Mouse (Mus musculus) telencephalon, adult 2 months (tissue): ENCODE results near the gene Tecta.

Experiments used
- DNase-seq: peaks from one replicate; pipeline ENCODE4 v3.0.0-alpha.2; 2011; ENCODE audit warnings: low read depth, low spot score

Tecta gene

GRCm38 (mm10) chr9:42320616-42321015 lies 79.1 kb downstream of the Tecta start:
- no peak for DNase-seq

GRCm38 (mm10) chr9:42318455-42318987 lies 81.2 kb downstream of the Tecta start:
- no peak for DNase-seq

- no peak for DNase-seq
Measured at GRCm38 (mm10) chr9:42317337-42317736, 82.4 kb downstream of the Tecta start.

- DNase-seq: no peak
Measured at GRCm38 (mm10) chr9:42315816-42316215, 83.9 kb downstream of the Tecta start.

GRCm38 (mm10) chr9:42314959-42315358 lies 84.8 kb downstream of the Tecta start:
- no peak for DNase-seq

GRCm38 (mm10) chr9:42314388-42314787 lies 85.3 kb downstream of the Tecta start:
- no peak for DNase-seq

- DNase-seq: no peak
Measured at GRCm38 (mm10) chr9:42313872-42314271, 85.9 kb downstream of the Tecta start.

- DNase-seq: no peak
Measured at GRCm38 (mm10) chr9:42311311-42311710, 88.4 kb downstream of the Tecta start.

GRCm38 (mm10) chr9:42303894-42304293 lies 95.8 kb downstream of the Tecta start:
- no peak for DNase-seq

- DNase-seq: no peak
Measured at GRCm38 (mm10) chr9:42301082-42301633, 98.6 kb downstream of the Tecta start.

- DNase-seq: no peak
Measured at GRCm38 (mm10) chr9:42296297-42296922, 103.3 kb downstream of the Tecta start.

- DNase-seq: no peak
Measured at GRCm38 (mm10) chr9:42294131-42294530, 105.6 kb downstream of the Tecta start.

GRCm38 (mm10) chr9:42293596-42293995 lies 106.1 kb downstream of the Tecta start:
- DNase-seq: no peak

GRCm38 (mm10) chr9:42293051-42293450 lies 106.7 kb downstream of the Tecta start:
- DNase-seq: no peak

GRCm38 (mm10) chr9:42279676-42280075 lies 120.1 kb downstream of the Tecta start:
- no peak for DNase-seq
